Mouse (Mus musculus) intestine, embryonic 15.5 days (tissue): ENCODE results near the gene Tceal9. TPM values are rescaled to one million over a fixed set of nuclear protein-coding genes. Genes with fewer than 3 reads are reported as not detected.
A peak's percentile ranks its signal among the peaks of the same experiment; 100 is the strongest.

Source experiments
- ATAC-seq: fragments of 200-750 bp; cut with Nextera tagmentation; 2 replicates; pipeline ENCODE4 v1.8.0; 2017; ENCODE audit warnings: moderate TSS enrichment, moderate library complexity
- H3K27ac ChIP-seq: fragments of 300-500 bp; sonication (generic); 2 replicates; pipeline ENCODE4 v1.5.1; 2015; ENCODE audit warnings: mild to moderate bottlenecking, inconsistent platforms
- H3K27me3 ChIP-seq: fragments of 300-500 bp; sonication (generic); replicated peaks from 2 replicates; pipeline ENCODE4 v1.6.1; 2015; ENCODE audit warnings: inconsistent platforms
- H3K36me3 ChIP-seq: fragments of 300-500 bp; sonication (generic); 2 replicates; pipeline ENCODE4 v1.6.1; 2015; ENCODE audit warnings: inconsistent platforms
- H3K4me1 ChIP-seq: fragments of 300-500 bp; sonication (generic); replicated peaks from 2 replicates; pipeline ENCODE4 v1.6.1; 2015; ENCODE audit warnings: inconsistent platforms
- H3K4me2 ChIP-seq: fragments of 300-500 bp; sonication (generic); replicated peaks from 2 replicates; pipeline ENCODE4 v1.6.1; 2015; ENCODE audit warnings: mild to moderate bottlenecking, inconsistent platforms
- H3K4me3 ChIP-seq: fragments of 300-500 bp; sonication (generic); replicated peaks from 2 replicates; pipeline ENCODE4 v1.5.1; 2015; ENCODE audit warnings: inconsistent platforms
- H3K9ac ChIP-seq: fragments of 300-500 bp; sonication (generic); 2 replicates; pipeline ENCODE4 v1.6.1; 2015; ENCODE audit warnings: inconsistent platforms
- H3K9me3 ChIP-seq: fragments of 300-500 bp; sonication (generic); 2 replicates; pipeline ENCODE4 v1.6.1; 2016; ENCODE audit warnings: inconsistent platforms
- WGBS: fragments of 180-500 bp; shearing (Covaris S2); methylation state at CpG from one replicate; pipeline ENCODE4 v1.1.7; 2015; 5-methylcytosine and 5-hydroxymethylcytosine counted together
- polyA plus RNA-seq: library from polyadenylated mRNA; unstranded; fragments of >200 nt; fragmentation: Nextera tagmentation; extraction: Ambion mirVana; gene quantifications from 2 replicates; pipeline ENCODE4 v1.2.1, GENCODE M21; 2015

Tceal9 gene
- polyA plus RNA-seq, 1 experiment from 2014 or later, result 647 TPM

DNA sequence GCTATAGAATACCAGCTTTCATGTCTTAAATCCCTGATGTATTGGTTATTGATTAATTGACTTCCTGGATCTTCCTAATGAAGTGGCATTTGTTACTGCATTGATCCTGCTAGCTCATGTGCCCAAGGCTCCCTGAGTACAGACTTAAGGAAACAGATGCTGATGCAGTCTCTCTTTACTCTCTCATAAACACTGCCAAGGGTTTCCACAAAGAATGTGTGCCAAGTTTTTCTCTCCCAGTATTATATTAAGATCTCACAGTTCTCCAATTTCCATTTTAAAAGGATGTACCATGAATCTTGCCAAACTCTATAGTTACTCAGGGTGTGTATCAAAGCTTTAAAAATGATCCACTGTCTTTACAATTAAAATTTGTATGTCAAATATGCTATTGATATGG, 33.5 kb downstream of the Tceal9 start:
- Histone ChIP-seq H3K27ac (no peak overlapping the region), H3K9ac (no peak overlapping the region), H3K27me3 (0 out of 2 replicates have a peak, but pooled peaks cover 2% of the 10 kb centered on the region), H3K36me3 (no peaks in the 10 kb centered on the region), H3K4me3 (no peak overlapping the region), H3K4me2 (no peak overlapping the region), H3K9me3 (no peaks in the 10 kb centered on the region), H3K4me1 (no peaks in the 10 kb centered on the region)
- no peak for ATAC-seq

DNA sequence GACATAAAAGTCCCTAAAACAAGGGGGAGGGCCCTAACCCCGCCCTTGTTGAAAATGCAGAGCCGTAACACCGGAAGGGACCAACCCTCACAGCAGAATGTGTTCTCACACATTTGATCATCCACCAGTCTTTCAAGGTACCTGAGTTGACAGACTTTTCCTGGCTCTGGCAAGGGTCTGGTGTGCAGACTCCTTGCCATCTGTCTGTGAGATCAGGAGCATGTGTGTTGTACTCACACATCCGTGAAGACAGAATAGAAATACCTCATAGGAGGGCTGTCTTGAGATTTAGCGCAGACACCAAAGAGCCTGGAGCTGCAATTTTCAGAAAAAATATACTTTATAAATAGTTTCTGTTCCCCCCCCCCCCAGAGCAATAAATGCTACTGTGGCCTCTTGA, 34.5 kb downstream of the Tceal9 start:
- no peaks in the 10 kb centered on the region for H3K36me3 ChIP-seq
- no peak overlapping the region for H3K9ac ChIP-seq
- H3K27ac ChIP-seq, result no peak overlapping the region
- 76% methylated on average over 5 of the region's 5 CpGs for WGBS
- no peak overlapping the region for H3K4me2 ChIP-seq
- no peak for ATAC-seq
- no peaks in the 10 kb centered on the region for H3K9me3 ChIP-seq
- no peaks in the 10 kb centered on the region for H3K4me1 ChIP-seq
- 0 out of 2 replicates have a peak, but pooled peaks cover 2% of the 10 kb centered on the region for H3K27me3 ChIP-seq
- no peak overlapping the region for H3K4me3 ChIP-seq

DNA sequence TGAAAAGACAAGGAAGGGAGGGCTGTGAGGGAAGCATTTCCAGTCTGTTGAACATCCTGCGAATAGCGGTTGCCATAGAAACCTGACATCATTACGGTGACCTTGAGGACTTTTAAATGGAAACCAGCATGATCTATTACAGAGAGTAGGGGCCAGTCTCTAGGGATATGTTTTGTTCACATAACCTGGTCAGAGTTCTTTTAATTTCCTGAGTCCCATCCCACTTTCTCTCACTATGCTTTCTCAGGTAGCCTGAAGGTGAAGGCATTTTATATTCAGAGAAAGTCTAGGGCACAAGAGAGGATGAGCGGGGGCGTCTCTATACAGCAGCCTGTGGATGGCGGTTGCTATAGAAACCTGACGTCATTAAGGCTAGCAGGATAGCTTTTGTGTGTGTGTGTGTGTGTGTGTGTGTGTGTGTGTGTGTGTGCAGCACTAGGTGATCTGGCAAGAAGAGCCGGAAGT, 46.0 kb downstream of the Tceal9 start:
- H3K36me3 ChIP-seq, result no peaks in the 10 kb centered on the region
- 34% methylated on average over 8 of the region's 8 CpGs for WGBS
- H3K9ac ChIP-seq, result no peak overlapping the region
- no peak overlapping the region for H3K27ac ChIP-seq
- peak; percentile 28; the same call in 1 of the 2 replicates for ATAC-seq
- no peak overlapping the region for H3K4me2 ChIP-seq
- H3K9me3 ChIP-seq, result no peaks in the 10 kb centered on the region
- no peaks in the 10 kb centered on the region for H3K27me3 ChIP-seq
- H3K4me3 ChIP-seq, result no peak overlapping the region
- H3K4me1 ChIP-seq, result no peaks in the 10 kb centered on the region

Other genes starting within 250 kb of the Tceal9 start
- gene Arxes1, start 211.7 kb upstream of the Tceal9 start, polyA plus RNA-seq, result 26.7 and 32.3 TPM in 2 replicates
- gene Bex2, start 176.8 kb upstream of the Tceal9 start, polyA plus RNA-seq, result 121 and 127 TPM in 2 replicates
- gene Nxf3, start 159.8 kb upstream of the Tceal9 start, polyA plus RNA-seq, result 0.39 TPM in 1 of 2 replicates, not detected in the other
- gene Bex4, start 106.1 kb upstream of the Tceal9 start, polyA plus RNA-seq, result 230 and 263 TPM in 2 replicates
- 219 and 251 TPM in 2 replicates for gene Tceal8, start 72.7 kb upstream of the Tceal9 start, polyA plus RNA-seq
- gene Tceal5, start 41.2 kb upstream of the Tceal9 start, polyA plus RNA-seq, result 4.1 and 4.2 TPM in 2 replicates
- gene Tceal7, start 30.3 kb upstream of the Tceal9 start, polyA plus RNA-seq, result 1.1 and 1.9 TPM in 2 replicates
- gene Bex1, start 29.6 kb upstream of the Tceal9 start, polyA plus RNA-seq, result 186 and 196 TPM in 2 replicates
- gene Bex3, start 25.2 kb downstream of the Tceal9 start, polyA plus RNA-seq, result 383 and 402 TPM in 2 replicates